Mouse (Mus musculus) heart, embryonic 11.5 days (tissue): ENCODE data around the gene Serinc3. TPM values are rescaled to one million over a fixed set of nuclear protein-coding genes. Genes with fewer than 3 reads are reported as not detected.
A peak's percentile ranks its signal among the peaks of the same experiment; 100 is the strongest.

Experiments used
- ATAC-seq: fragments of 200-750 bp; cut with Nextera tagmentation; replicated peaks from 2 replicates; pipeline ENCODE4 v1.8.0; 2017; ENCODE audit warnings: moderate library complexity; ENCODE audit not compliant: insufficient number of reproducible peaks, low FRiP score, low TSS enrichment
- H3K27ac ChIP-seq: fragments of 300-500 bp; sonication (generic); 2 replicates; pipeline ENCODE4 v1.5.1; 2014; ENCODE audit warnings: mild to moderate bottlenecking, low read depth, low read length
- H3K27me3 ChIP-seq: fragments of 300-500 bp; sonication (generic); 2 replicates; pipeline ENCODE4 v1.6.1; 2014; ENCODE audit warnings: mild to moderate bottlenecking, low read length, mixed read lengths; ENCODE audit not compliant: control insufficient read depth, insufficient read depth
- H3K36me3 ChIP-seq: fragments of 300-500 bp; sonication (generic); 2 replicates; pipeline ENCODE4 v1.6.1; 2014; ENCODE audit warnings: mild to moderate bottlenecking, low read length, moderate library complexity, mixed read lengths; ENCODE audit not compliant: control insufficient read depth, insufficient read depth
- H3K4me1 ChIP-seq: fragments of 300-500 bp; sonication (generic); 2 replicates; pipeline ENCODE4 v1.6.1; 2014; ENCODE audit warnings: low read length; ENCODE audit not compliant: control insufficient read depth, insufficient read depth
- H3K4me2 ChIP-seq: fragments of 300-500 bp; sonication (generic); 2 replicates; pipeline ENCODE4 v1.6.1; 2014; ENCODE audit warnings: mild to moderate bottlenecking, moderate library complexity
- H3K4me3 ChIP-seq: fragments of 300-500 bp; sonication (generic); 2 replicates; pipeline ENCODE4 v1.5.1; 2014; ENCODE audit warnings: low read depth, low read length
- H3K9ac ChIP-seq: fragments of 300-500 bp; sonication (generic); 2 replicates; pipeline ENCODE4 v1.6.1; 2014; ENCODE audit warnings: mild to moderate bottlenecking, low read depth, low read length, moderate library complexity
- H3K9me3 ChIP-seq: fragments of 300-500 bp; sonication (generic); replicated peaks from 2 replicates; pipeline ENCODE4 v1.6.1; 2016; ENCODE audit warnings: low read length; ENCODE audit not compliant: control insufficient read depth
- WGBS: fragments of 180-500 bp; shearing (Covaris S2); extraction: QIAGEN DNeasy Blood & Tissue Kit; methylation state at CpG from one replicate; pipeline ENCODE4 v1.1.7; 2014; ENCODE audit not compliant: insufficient replicate concordance; 5-methylcytosine and 5-hydroxymethylcytosine counted together
- polyA plus RNA-seq: library from polyadenylated mRNA; unstranded; fragments of >200 nt; fragmentation: Nextera tagmentation; extraction: Ambion mirVana; gene quantifications from 2 replicates; pipeline ENCODE4 v1.2.1, GENCODE M21; 2014

Serinc3 gene
- polyA plus RNA-seq, 1 experiment from 2014 or later = 77.5 TPM

DNA sequence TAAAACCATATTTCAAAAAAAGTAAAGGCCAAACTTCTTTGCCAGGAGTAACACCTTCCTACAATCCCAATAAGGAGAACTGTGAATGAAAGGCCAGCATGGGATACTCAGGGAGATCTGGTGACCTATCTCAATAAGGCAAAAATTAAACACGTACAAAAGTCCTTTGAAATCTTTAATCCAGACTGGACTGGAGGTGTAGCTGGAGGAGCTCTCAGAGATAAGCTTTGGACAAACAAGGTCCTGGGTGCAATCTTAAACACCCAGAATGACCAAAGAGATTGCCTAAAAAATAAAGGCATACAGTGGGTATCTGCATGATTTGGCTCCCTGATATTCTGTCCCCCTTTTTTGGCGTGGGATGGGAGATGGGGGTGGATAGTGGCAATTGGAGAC lies 1.4 kb downstream of the Serinc3 start:
- Histone ChIP-seq H3K36me3 (peaks cover 4% of the 10 kb centered on the region), H3K27ac (peak overlapping the region; percentile 99), H3K27me3 (no peaks in the 10 kb centered on the region), H3K9ac (peak overlapping the region; percentile 97), H3K4me1 (peaks cover 38% of the 10 kb centered on the region), H3K4me2 (peak overlapping the region; percentile 69), H3K9me3 (no peaks in the 10 kb centered on the region), H3K4me3 (peak overlapping the region; percentile 88)
- 54% methylated on average over 2 of the region's 2 CpGs for WGBS
- no peak for ATAC-seq

DNA sequence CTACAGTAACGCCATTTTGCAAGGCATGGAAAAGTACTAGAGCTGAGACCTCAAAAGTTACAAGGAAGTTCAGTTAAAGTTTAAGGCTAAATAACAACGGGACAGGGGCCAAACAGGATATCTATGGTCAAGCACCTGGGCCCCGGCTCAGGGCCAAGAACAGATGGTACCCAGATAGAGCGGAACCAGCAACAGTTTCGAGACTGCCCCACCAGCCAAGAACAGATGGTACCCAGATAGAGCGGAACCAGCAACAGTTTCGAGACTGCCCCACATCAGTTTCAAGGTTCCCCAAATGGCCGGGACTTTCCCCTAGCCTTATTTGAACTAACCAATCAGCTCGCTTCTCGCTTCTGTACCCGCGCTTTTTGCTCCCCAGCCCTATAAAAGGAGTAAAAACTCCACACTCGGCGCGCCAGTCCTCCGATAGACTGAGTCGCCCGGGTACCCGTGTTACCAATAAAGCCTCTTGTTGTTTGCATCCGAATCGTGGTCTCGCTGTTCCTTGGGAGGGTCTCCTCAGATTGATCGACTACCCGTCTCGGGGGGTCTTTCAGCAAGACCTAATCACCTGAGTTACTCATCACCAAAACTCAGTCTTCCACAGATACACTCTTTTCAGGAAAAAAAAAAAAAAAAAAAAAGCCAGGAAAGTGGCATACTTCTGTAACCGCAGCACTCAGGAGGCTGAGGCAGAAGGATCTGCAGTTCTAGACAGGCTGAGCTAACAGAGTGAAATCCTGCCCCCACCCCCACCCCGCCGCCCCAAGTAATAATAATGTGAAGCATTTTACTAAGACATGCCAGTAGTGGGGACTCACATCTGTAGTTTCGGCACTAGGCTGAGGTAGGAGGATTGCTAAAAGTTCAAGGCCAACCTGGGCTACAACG lies 2.0 kb downstream of the Serinc3 start:
- Histone ChIP-seq H3K27ac (peak overlapping the region; percentile 99), H3K4me1 (peaks cover 44% of the 10 kb centered on the region), H3K4me3 (peak overlapping the region; percentile 88), H3K9ac (peak overlapping the region; percentile 97; the same call in 1 of the 2 replicates), H3K9me3 (no peaks in the 10 kb centered on the region), H3K4me2 (peak overlapping the region; percentile 69), H3K36me3 (peaks cover 4% of the 10 kb centered on the region), H3K27me3 (no peaks in the 10 kb centered on the region)
- WGBS = 74% methylated on average over 30 of the region's 30 CpGs
- ATAC-seq = peak; percentile 60

DNA sequence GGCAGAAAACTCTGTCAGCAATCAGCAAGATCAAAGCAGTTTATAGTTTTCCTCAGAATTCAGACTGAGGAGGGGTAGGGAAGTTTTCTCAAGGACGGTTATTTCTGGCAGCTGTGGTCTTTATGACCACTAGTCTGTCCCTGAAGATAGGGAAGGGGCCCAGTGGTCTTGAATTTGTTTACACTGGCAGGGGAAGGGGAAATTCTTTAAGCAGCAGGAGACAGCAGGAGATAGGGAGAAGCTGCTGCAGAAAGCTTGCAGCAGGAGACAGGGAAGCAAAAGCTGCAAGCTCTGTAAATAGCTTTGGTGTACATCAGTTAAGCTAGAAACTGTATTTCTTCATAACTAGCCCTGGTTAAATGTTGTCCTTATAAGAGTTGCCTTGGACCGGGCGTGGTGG lies 3.2 kb downstream of the Serinc3 start:
- Histone ChIP-seq H3K27ac (peak overlapping the region; percentile 99), H3K36me3 (peaks cover 4% of the 10 kb centered on the region), H3K9ac (peak overlapping the region; percentile 64), H3K4me1 (peaks cover 53% of the 10 kb centered on the region), H3K4me3 (peak overlapping the region; percentile 88; the same call in 1 of the 2 replicates), H3K27me3 (no peaks in the 10 kb centered on the region), H3K4me2 (peak overlapping the region; percentile 69), H3K9me3 (no peaks in the 10 kb centered on the region)
- WGBS = 41% methylated on average over 3 of the region's 3 CpGs
- ATAC-seq = no peak

DNA sequence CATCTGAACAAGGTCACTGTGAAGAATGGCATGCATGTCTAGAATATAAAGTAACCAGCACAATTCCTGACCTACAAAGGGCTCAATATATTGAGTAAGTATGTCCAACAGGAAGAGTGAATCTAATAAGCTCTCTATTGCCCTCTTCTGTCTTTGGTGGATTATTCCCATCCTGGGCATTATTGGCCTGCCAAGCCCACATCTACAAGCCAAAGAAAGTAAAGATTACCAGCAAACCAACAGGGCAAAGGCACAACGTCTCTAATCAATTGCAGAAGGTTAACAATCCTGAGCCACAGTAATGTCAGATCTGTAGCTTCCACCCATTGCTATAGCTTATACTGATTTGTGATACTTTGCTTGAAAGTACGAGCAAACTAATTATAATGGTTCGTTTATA lies 4.4 kb downstream of the Serinc3 start:
- Histone ChIP-seq H3K9me3 (no peaks in the 10 kb centered on the region), H3K4me2 (peak overlapping the region; percentile 14), H3K36me3 (peaks cover 4% of the 10 kb centered on the region), H3K27ac (no peak overlapping the region), H3K4me3 (no peak overlapping the region), H3K9ac (no peak overlapping the region), H3K27me3 (no peaks in the 10 kb centered on the region), H3K4me1 (peaks cover 53% of the 10 kb centered on the region)
- ATAC-seq = no peak
- 82% methylated on average over 3 of the region's 3 CpGs for WGBS

- H3K4me1 ChIP-seq = peaks cover 47% of the 10 kb centered on the region
- 13% methylated on average over 5 of the region's 5 CpGs for WGBS
- no peak overlapping the region for H3K9ac ChIP-seq
- no peak overlapping the region for H3K4me3 ChIP-seq
- H3K36me3 ChIP-seq = peaks cover 11% of the 10 kb centered on the region
- peak overlapping the region; percentile 32 for H3K4me2 ChIP-seq
- H3K27ac ChIP-seq = peak overlapping the region; percentile 65
- H3K27me3 ChIP-seq = no peaks in the 10 kb centered on the region
- ATAC-seq = no peak
- H3K9me3 ChIP-seq = no peaks in the 10 kb centered on the region
Measured at GRCm38 (mm10) chr2:163637655-163638266, 7.2 kb downstream of the Serinc3 start.

DNA sequence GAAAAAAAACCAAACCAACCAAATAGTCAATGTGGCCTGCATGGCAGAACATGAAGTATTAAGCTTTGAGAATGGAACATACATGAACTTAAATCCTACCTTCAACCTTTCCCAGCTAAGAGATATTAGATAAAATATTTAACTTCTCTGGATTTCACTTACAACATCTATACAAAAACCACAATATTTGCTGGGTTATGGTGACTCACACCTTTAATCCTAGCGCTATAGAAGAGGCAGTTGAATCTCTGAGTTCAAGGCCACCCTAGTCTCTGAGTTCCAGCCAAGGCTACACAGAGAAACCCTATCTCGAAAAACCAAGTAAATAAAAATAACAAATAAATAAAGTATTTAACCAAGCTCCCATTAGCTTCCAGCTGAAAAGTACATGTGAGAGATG lies 8.9 kb downstream of the Serinc3 start:
- H3K27me3 ChIP-seq = no peaks in the 10 kb centered on the region
- H3K4me1 ChIP-seq = peaks cover 36% of the 10 kb centered on the region
- no peak overlapping the region for H3K27ac ChIP-seq
- 94% methylated on average over 2 of the region's 2 CpGs for WGBS
- no peak overlapping the region for H3K4me3 ChIP-seq
- H3K4me2 ChIP-seq = no peak overlapping the region
- ATAC-seq = no peak
- peaks cover 22% of the 10 kb centered on the region for H3K36me3 ChIP-seq
- H3K9ac ChIP-seq = no peak overlapping the region
- no peaks in the 10 kb centered on the region for H3K9me3 ChIP-seq

DNA sequence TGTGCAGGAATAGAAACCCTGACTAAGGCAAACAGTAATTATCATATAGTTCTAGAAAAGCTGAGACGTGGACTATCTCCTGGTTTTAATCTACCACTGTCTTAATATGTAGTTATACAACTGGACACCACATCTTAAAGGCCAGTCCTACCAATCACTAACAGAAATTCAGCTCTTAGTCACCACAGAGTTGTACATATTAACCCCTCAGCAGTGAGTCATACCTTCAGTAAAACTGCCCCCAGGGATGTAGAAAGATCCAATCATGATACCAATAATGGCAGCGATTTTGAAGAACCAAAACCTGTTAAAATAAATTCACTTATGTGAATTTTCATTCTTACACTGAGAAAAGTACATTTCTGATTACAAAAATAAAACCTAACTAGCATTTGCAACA lies 10.7 kb downstream of the Serinc3 start:
- WGBS = 90% methylated on average over 2 of the region's 2 CpGs
- no peaks in the 10 kb centered on the region for H3K9me3 ChIP-seq
- H3K27me3 ChIP-seq = no peaks in the 10 kb centered on the region
- H3K4me3 ChIP-seq = no peak overlapping the region
- no peak overlapping the region for H3K27ac ChIP-seq
- H3K9ac ChIP-seq = no peak overlapping the region
- no peak overlapping the region for H3K4me2 ChIP-seq
- peaks cover 28% of the 10 kb centered on the region for H3K36me3 ChIP-seq
- no peak for ATAC-seq
- H3K4me1 ChIP-seq = peaks cover 21% of the 10 kb centered on the region

GRCm38 (mm10) chr2:163631715-163632114 lies 13.2 kb downstream of the Serinc3 start:
- Histone ChIP-seq H3K27ac (no peak overlapping the region), H3K4me2 (no peak overlapping the region), H3K36me3 (peaks cover 47% of the 10 kb centered on the region), H3K9me3 (no peaks in the 10 kb centered on the region), H3K4me1 (no peaks in the 10 kb centered on the region), H3K4me3 (no peak overlapping the region), H3K9ac (no peak overlapping the region), H3K27me3 (no peaks in the 10 kb centered on the region)
- no peak for ATAC-seq
- WGBS = 89% methylated on average over 2 of the region's 2 CpGs
